Mouse (Mus musculus): ENCODE data around the gene Miox. TPM values are rescaled to one million over a fixed set of nuclear protein-coding genes. Genes with fewer than 3 reads are reported as not detected.
A peak's percentile ranks its signal among the peaks of the same experiment; 100 is the strongest.

The Miox gene
- polyA plus RNA-seq, 1 experiment from 2014 or later: 7.1 TPM

- under 1% methylated on average over 42 of the region's 42 CpGs for WGBS
- Histone ChIP-seq H3K36me3 (peaks cover 40% of the 10 kb centered on the region), H3K4me3 (replicated peaks) (peak within 1 kb of the TSS; percentile 69), H3K4me1 (peaks cover 42% of the 10 kb centered on the region), H3K4me2 (peak within 1 kb of the TSS; percentile 95), H3K27ac (peak within 1 kb of the TSS; percentile 97), H3K9ac (peak within 1 kb of the TSS; percentile 79), H3K9me3 (replicated peaks) (no peaks in the 10 kb centered on the region), H3K27me3 (peaks cover 31% of the 10 kb centered on the region)
- ATAC-seq (replicated peaks; ENCODE audit: low FRiP score): peak; percentile 80
Measured at GRCm38 (mm10) chr15:89373762-89374248, 39.6 kb downstream of the Miox start, which contains the start of gene Sco2. Sco2 (minus strand) TSS chr15:89373846.

- peaks cover 37% of the 10 kb centered on the region for H3K27me3 ChIP-seq
- peaks cover 35% of the 10 kb centered on the region for H3K36me3 ChIP-seq
- peak overlapping the region; percentile 95 for H3K4me2 ChIP-seq
- 45% methylated on average over 9 of the region's 9 CpGs for WGBS
- H3K9me3 ChIP-seq (replicated peaks): no peaks in the 10 kb centered on the region
- H3K4me1 ChIP-seq: peaks cover 47% of the 10 kb centered on the region
- no peak for ATAC-seq (replicated peaks; ENCODE audit: low FRiP score)
- peak overlapping the region; percentile 69 for H3K4me3 ChIP-seq (replicated peaks)
- peak overlapping the region; percentile 79 for H3K9ac ChIP-seq
- H3K27ac ChIP-seq: peak overlapping the region; percentile 97
Measured at GRCm38 (mm10) chr15:89374340-89374739, 40.1 kb downstream of the Miox start.

- Histone ChIP-seq H3K27me3 (peaks cover 42% of the 10 kb centered on the region), H3K4me1 (peaks cover 49% of the 10 kb centered on the region), H3K4me2 (no peak overlapping the region), H3K9ac (0 out of 2 replicates have a peak overlapping the region, but pooled peaks have one; percentile 79), H3K9me3 (replicated peaks) (no peaks in the 10 kb centered on the region), H3K27ac (no peak overlapping the region), H3K36me3 (peaks cover 28% of the 10 kb centered on the region), H3K4me3 (replicated peaks) (0 out of 2 replicates have a peak overlapping the region, but pooled peaks have one; percentile 69)
- 92% methylated on average over 17 of the region's 17 CpGs for WGBS
- ATAC-seq (replicated peaks; ENCODE audit: low FRiP score): no peak
Measured at GRCm38 (mm10) chr15:89374801-89375534, 40.8 kb downstream of the Miox start.

DNA sequence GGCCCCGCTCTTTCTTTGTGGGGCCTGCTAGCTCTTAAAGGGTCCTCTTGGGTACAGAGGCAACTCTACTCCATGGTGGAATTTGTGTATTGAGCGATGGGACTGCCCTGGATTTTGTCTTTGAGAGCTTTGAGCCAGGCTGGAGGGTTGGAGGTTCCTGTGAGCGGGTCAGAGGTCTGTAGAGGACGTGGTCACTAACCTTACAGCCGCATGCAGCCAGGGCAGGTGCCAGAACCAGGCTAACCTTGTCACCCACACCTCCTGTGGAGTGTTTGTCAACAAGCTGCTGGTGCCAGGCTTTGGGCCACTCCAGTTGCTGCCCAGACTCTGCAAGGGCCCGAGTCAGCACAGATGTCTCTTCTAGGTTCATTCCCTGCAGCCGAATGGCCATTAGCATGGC, 41.8 kb downstream of the Miox start:
- Histone ChIP-seq H3K27me3 (peaks cover 51% of the 10 kb centered on the region), H3K4me2 (no peak overlapping the region), H3K4me3 (replicated peaks) (no peak overlapping the region), H3K4me1 (peaks cover 49% of the 10 kb centered on the region), H3K9ac (no peak overlapping the region), H3K9me3 (replicated peaks) (no peaks in the 10 kb centered on the region), H3K36me3 (peaks cover 18% of the 10 kb centered on the region), H3K27ac (no peak overlapping the region)
- 78% methylated on average over 7 of the region's 7 CpGs for WGBS
- no peak for ATAC-seq (replicated peaks; ENCODE audit: low FRiP score)

- peaks cover 49% of the 10 kb centered on the region for H3K4me1 ChIP-seq
- H3K9ac ChIP-seq: no peak within 1 kb of the TSS
- peaks cover 57% of the 10 kb centered on the region for H3K27me3 ChIP-seq
- H3K36me3 ChIP-seq: peaks cover 8% of the 10 kb centered on the region
- 19% methylated on average over 16 of the region's 16 CpGs for WGBS
- H3K4me2 ChIP-seq: peak within 1 kb of the TSS; percentile 40
- ATAC-seq (replicated peaks; ENCODE audit: low FRiP score): no peak
- no peaks in the 10 kb centered on the region for H3K9me3 ChIP-seq (replicated peaks)
- no peak within 1 kb of the TSS for H3K27ac ChIP-seq
- H3K4me3 ChIP-seq (replicated peaks): peak within 1 kb of the TSS; percentile 4; the same call in 1 of the 2 replicates
Measured at GRCm38 (mm10) chr15:89376957-89377356, 42.8 kb downstream of the Miox start, which contains the start of gene Tymp. Tymp (minus strand) TSS chr15:89377039.

- H3K9me3 ChIP-seq (replicated peaks): no peaks in the 10 kb centered on the region
- H3K4me1 ChIP-seq: peaks cover 45% of the 10 kb centered on the region
- peaks cover 4% of the 10 kb centered on the region for H3K36me3 ChIP-seq
- WGBS: 4% methylated on average over 17 of the region's 18 CpGs
- peak overlapping the region; percentile 4; the same call in 1 of the 2 replicates for H3K4me3 ChIP-seq (replicated peaks)
- ATAC-seq (replicated peaks; ENCODE audit: low FRiP score): no peak
- no peak overlapping the region for H3K27ac ChIP-seq
- no peak overlapping the region for H3K9ac ChIP-seq
- peaks cover 60% of the 10 kb centered on the region for H3K27me3 ChIP-seq
- H3K4me2 ChIP-seq: peak overlapping the region; percentile 40
Measured at GRCm38 (mm10) chr15:89377362-89377761, 43.2 kb downstream of the Miox start.

DNA sequence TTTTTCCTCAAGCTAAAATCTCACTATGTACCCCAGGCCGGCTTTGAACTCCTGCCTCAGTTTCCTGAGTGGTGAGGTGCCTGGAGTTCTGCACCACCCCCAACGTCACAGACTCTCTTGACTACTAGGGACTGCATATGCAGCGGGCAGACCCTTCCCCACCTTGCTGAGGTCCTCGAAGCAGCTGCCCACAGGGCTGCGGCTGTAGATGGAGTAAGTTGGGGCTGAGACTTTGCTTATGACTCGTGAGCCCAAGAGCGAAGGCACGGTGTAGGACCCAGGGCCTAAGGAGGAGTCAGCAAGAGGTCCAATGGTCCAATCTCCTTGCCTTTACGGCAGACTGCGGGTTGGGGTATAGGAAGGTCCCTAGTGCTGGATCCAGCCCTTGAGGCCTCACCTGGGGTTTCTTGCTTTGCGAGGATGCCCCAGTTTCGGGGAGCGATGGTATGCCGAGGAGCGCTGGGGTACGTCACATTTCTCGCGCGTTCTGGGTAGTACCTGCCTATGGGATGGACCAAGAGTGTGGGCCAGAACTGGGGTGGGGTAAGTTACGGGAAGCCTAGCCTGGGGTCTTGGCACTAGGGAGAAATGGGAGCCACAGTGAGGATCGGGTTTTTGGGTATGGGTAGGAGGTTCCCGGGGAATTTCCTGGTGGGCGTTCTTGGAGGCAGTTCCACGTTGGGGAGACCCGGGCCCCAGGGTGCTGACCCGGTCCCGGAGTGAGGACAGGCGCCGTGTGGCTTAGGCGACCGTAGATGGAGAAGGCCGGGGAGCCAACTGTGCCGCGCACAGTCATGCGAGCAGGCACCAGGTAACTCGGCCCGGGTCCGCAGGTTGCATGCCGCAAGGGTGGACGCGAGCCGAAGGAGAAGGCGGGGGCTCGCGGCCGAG, 44.0 kb downstream of the Miox start:
- Histone ChIP-seq H3K4me3 (replicated peaks) (peak overlapping the region; percentile 44), H3K27me3 (peaks cover 63% of the 10 kb centered on the region), H3K4me2 (peak overlapping the region; percentile 85), H3K27ac (no peak overlapping the region), H3K36me3 (no peaks in the 10 kb centered on the region), H3K4me1 (peaks cover 37% of the 10 kb centered on the region), H3K9ac (peak overlapping the region; percentile 38; the same call in 1 of the 2 replicates), H3K9me3 (replicated peaks) (no peaks in the 10 kb centered on the region)
- ATAC-seq (replicated peaks; ENCODE audit: low FRiP score): no peak
- WGBS: 12% methylated on average over 46 of the region's 46 CpGs

DNA sequence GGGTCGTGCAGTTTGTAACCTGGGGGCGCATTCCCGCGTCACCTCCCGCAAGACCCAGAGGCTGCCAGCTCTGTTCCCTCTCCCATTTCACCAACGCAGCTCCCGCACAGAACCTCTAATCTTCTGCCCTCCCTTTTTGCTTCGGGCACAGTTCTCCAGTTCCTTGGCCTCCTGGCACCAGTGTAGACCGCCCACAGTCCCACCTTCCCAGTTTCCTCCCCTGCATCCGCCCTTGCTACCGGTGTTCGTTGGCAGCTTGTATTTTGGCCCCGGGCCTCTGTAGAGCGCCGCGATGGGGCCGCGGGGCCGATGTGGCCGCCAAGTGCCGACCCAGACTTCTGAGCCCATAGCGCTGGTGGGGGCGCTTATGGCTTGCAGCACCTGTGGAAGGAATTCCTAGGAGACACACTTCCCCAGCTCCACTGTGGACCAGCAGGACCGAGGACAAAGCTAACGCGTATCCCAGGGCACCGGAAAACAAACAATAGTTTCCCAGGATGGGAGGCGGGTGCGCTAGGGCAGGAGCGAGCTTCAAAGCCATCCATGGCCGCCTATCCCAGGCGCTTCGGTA, 44.7 kb downstream of the Miox start, which contains the start of gene Odf3b:
Gene Odf3b, minus strand, starts transcription at position 452 of the 571 bp plus-strand sequence.
- H3K36me3 ChIP-seq: no peaks in the 10 kb centered on the region
- under 1% methylated on average over 33 of the region's 33 CpGs for WGBS
- no peaks in the 10 kb centered on the region for H3K9me3 ChIP-seq (replicated peaks)
- H3K9ac ChIP-seq: peak within 1 kb of the TSS; percentile 38
- no peak within 1 kb of the TSS for H3K27ac ChIP-seq
- H3K4me1 ChIP-seq: peaks cover 33% of the 10 kb centered on the region
- no peak for ATAC-seq (replicated peaks; ENCODE audit: low FRiP score)
- peak within 1 kb of the TSS; percentile 44 for H3K4me3 ChIP-seq (replicated peaks)
- peak within 1 kb of the TSS; percentile 85 for H3K4me2 ChIP-seq
- peaks cover 63% of the 10 kb centered on the region for H3K27me3 ChIP-seq

- peaks cover 63% of the 10 kb centered on the region for H3K27me3 ChIP-seq
- no peak overlapping the region for H3K27ac ChIP-seq
- no peak overlapping the region for H3K9ac ChIP-seq
- H3K9me3 ChIP-seq (replicated peaks): no peaks in the 10 kb centered on the region
- peaks cover 28% of the 10 kb centered on the region for H3K4me1 ChIP-seq
- peak overlapping the region; percentile 85 for H3K4me2 ChIP-seq
- peak overlapping the region; percentile 44 for H3K4me3 ChIP-seq (replicated peaks)
- WGBS: 8% methylated on average over 10 of the region's 10 CpGs
- H3K36me3 ChIP-seq: no peaks in the 10 kb centered on the region
- ATAC-seq (replicated peaks; ENCODE audit: low FRiP score): no peak
Measured at GRCm38 (mm10) chr15:89379429-89379828, 45.2 kb downstream of the Miox start.

- H3K4me1 ChIP-seq: no peaks in the 10 kb centered on the region
- H3K9me3 ChIP-seq (replicated peaks): no peaks in the 10 kb centered on the region
- H3K36me3 ChIP-seq: no peaks in the 10 kb centered on the region
- WGBS: 83% methylated on average over 7 of the region's 7 CpGs
- no peak within 1 kb of the TSS for H3K4me2 ChIP-seq
- no peak within 1 kb of the TSS for H3K9ac ChIP-seq
- ATAC-seq (replicated peaks; ENCODE audit: low FRiP score): no peak
- H3K4me3 ChIP-seq (replicated peaks): no peak within 1 kb of the TSS
- H3K27me3 ChIP-seq: peaks cover 24% of the 10 kb centered on the region
- H3K27ac ChIP-seq: no peak within 1 kb of the TSS
Measured at GRCm38 (mm10) chr15:89384617-89385016, 50.4 kb downstream of the Miox start, which contains the start of gene Klhdc7b. Klhdc7b (plus strand) TSS chr15:89384917.

Data from kidney, embryonic 15.5 days (tissue).